Mouse (Mus musculus) spleen, embryonic (tissue): ENCODE measurements at regions not wholly inside any gene's neighbourhood (a gene's known extent, or its start where the extent isn't known, plus 50 kb on each side); places are given as distances from the start of the nearest gene placed in this dataset.

Experiments used
- CTCF ChIA-PET: fragments of 350-600 bp; sonication (Branson Sonifier 250); formaldehyde crosslinking; loops from one replicate; lab custom pipeline; 2022; lab: Charles Lee

DNA sequence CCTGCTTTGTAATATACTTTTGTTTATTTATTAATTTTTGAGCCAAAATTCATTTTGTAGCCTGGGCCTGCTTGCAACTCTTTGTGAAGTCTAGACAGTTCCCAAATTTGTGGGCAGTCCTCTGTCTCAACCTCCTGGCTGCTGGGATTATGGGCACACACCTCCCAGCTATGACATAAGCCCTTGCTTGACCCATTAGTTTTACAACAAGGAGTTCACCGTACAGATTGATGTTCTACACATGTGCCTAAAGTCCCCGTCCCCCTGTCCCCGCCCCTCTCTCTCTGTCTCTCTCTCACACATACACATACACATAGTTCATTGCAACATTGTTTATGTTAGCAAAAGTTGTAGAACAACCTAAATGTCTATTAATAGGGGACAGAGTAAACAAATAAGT is 63.7 kb upstream of the Abca1 start:
- CTCF ChIA-PET, result no interaction called here

DNA sequence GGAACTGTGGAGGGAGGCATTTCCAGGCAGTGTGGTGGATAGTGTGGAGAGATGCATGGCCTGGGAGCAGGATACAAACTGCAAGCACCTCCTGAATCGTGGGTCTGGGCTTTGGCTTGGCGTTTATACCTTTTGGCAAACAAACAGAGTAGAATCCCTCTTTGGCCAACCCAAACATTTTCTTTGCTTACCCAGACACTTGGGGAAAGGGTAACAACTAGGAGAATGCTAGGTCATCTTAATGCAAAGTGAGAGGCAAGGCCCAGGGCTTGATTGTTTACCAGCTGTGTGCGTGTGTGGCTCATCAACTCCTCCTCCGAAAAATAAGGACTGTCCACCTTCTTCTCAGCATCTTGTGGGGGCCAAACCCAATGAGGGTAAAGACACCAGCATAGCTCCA is 61.1 kb upstream of the Abca1 start:
- CTCF ChIA-PET, result no interaction called here

DNA sequence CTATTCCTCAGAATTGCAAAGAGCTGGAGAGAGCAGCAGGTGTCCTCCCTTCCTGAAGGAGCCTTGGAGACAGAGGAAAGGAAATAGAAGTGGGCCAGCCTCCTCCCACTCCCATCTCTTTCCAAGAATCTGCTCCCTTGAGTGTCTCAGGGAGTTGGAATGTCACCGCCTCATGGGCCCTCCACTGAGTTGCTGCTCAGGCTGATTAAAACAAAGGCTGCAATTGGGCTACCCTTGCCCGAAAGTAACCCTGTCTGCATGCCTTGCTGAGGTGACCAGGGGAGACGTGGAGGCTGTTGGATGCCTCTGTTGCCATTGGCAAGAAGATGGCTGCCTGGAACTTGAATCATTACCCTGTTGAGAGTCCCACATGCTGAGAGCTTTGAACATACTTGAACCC is 59.7 kb upstream of the Abca1 start:
- CTCF ChIA-PET, result no interaction called here

DNA sequence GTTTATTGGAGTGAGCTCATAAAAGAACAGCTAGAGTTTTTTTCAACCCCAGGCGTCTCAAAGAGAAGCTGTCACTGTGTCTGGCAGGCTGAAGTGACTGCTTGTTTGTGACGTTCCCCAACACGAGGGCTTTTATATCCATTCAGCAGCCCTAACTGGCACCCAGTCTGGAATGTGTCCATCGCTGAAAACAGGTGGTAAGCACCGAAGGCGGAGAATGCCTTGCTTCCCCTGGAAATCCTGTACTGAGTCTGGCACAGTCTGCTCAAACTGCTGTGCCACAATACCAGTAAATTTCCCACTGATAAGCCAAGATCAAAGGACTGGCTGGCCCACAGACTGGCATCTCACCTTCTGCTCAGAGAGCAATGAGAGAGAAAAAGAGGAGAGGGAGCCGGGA is 59.1 kb upstream of the Abca1 start:
- CTCF ChIA-PET, result interaction anchor here (1.0 kb wide), 1 partner anchor 9 kb away, joined by 5 read pairs; no protein-coding TSS in a partner anchor

DNA sequence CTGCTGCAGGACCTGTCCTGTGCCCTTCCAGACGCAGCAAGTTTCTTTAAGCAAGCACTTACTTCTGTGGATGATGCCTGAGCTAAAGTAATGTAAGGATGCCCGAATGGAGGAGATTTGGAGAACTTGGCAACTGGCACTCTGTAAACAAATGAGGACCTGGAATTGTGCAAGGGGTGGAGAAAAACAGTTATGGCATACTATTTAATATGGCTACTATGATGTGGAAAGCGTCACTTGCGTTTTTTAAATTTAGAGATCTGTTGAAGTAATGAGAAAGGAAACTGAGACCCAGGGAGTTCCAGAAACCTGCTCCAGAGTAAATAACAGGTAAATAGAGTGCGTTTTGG is 58.6 kb upstream of the Abca1 start:
- CTCF ChIA-PET, result interaction anchor here (1.0 kb wide), 1 partner anchor 10 kb away, joined by 5 read pairs; no protein-coding TSS in a partner anchor

DNA sequence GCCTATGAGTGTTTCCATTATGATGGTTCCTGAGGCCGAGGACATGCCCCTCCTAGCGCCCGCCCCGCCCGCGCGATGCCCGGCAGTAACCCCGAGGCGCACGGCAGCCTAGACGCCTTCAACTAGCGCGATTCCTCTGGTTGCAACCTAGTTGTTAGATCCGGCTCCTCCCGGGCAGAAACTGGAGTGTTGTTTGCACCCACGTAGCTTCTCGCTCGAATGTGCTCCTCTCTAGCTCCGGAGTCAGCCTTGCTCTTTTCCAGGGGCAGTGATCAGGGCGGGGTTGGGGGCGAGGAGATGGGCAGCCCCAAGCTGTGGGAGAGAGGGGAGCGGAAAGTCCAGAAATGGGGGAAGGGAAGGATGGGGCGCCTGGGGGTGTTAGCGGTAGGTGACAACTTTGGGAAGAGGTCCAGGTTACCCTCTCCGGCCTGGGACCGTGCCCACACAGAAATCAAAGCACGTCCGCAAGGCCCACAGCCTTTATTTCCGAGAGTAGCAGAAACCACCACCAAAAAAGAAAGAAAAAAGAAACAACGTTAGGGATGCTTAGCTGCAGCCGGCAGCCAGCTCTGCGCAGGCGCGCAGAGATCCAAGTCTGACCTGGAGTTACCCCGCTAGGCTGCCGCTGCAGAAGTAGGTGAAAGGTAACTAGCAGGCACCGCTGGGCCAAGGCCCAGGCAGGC is 58.1 kb upstream of the Abca1 start:
- CTCF ChIA-PET, result interaction anchor here (1.0 kb wide), 1 partner anchor 10 kb away, joined by 5 read pairs; no protein-coding TSS in a partner anchor

DNA sequence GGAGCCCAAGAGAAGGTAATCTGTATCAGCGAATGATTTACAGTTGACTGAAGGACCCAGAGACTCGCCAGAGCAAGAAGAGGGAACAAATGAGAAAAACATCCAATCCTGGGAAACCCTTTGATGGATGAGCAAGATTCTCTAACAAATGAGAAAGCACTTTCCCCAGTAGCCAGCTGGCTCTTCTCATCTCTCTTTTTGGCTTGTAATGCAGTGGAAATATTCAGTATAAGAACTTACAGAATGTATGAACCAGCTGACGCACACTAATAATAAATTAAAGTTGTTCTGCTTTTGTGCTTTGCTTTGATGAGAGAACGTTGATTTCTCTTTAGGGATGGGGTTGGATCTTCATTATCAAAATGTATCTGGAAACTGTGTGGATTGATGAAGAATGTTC is 52.8 kb upstream of the Abca1 start:
- CTCF ChIA-PET, result no interaction called here

DNA sequence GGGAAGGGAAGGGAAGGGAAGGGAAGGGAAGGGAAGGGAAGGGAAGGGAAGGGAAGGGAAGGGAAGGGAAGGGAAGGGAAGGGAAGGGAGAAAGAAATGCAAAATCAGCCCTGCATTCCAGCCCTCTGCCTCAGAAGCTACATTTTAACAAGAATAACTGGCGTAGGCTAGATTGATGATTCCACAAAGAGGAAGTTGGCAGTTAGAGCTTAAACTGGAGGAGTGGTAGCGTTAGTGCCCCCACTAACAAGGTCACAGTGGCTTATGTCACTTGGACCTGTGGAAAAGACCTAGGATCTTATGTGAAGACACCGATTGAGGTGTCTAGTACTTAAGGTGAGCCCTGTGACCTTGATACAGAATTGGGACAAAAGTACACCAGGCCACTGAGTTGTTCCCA is 51.0 kb upstream of the Abca1 start:
- CTCF ChIA-PET, result no interaction called here
